Mouse (Mus musculus) E14TG2a.4 (cell line): Measurements from ENCODE around the gene Kcnk12.

Source experiments
- H3K27me3 ChIP-seq: 2 replicates; pipeline ENCODE4 v1.6.1; 2014; ENCODE audit warnings: low read length, control low read depth; ENCODE audit not compliant: insufficient read depth
- H3K36me3 ChIP-seq: 2 replicates; pipeline ENCODE4 v1.6.1; 2014; ENCODE audit warnings: low read length, control low read depth; ENCODE audit not compliant: insufficient read depth
- H3K4me1 ChIP-seq: replicated peaks from 2 replicates; pipeline ENCODE4 v1.6.1; 2014; ENCODE audit warnings: low read depth, low read length, control low read depth
- H3K4me3 ChIP-seq: replicated peaks from 2 replicates; pipeline ENCODE4 v1.5.1; 2014; ENCODE audit warnings: mild to moderate bottlenecking, low read length
- H3K9me3 ChIP-seq: 2 replicates; pipeline ENCODE4 v1.6.1; 2014; ENCODE audit warnings: low read length, control low read depth
- CTCF ChIP-seq: conservative IDR thresholded peaks from 2 replicates; pipeline ENCODE4 v1.5.1; 2014; ENCODE audit warnings: low read length
- NANOG ChIP-seq: IDR thresholded peaks from 2 replicates; pipeline ENCODE4 v1.6.1; 2014; ENCODE audit warnings: borderline replicate concordance, low read length, mixed read lengths
- POU5F1 ChIP-seq: IDR thresholded peaks from 2 replicates; pipeline ENCODE4 v1.6.1; 2014; ENCODE audit warnings: low read length, borderline replicate concordance

Gene Kcnk12

DNA sequence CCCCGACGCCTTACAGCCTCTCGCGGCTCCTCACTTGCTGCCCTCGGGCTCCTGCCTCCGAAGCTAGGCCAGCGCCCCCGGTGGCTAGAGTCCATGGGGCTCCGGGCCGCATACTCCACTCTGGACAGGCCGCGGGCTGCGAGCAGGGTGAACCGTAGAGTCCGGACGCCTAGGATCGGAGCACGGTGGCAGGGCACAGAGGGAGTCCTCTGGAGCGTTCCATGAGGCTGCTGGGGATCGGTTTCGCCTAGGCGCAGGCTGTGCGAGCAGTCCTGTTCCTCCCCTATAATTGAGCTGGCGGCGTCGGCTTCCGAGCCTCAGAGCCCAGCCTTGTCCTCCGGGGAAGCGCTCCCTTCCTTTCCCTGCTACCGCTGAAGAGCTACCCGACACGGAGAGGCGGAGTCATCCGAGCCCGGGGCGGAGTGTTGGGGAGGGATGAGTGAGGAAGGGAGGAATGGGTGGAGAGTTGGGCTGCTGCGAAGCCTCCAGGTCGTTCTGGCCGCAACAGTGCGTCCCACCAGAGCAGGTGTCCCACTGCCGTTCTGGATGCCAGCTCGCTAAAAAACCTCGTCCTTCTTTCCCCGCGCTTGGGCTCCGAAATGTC is at the start of gene Kcnk12:
Kcnk12 (minus strand) TSS at position 307 of the 604 bp plus-strand sequence.
- H3K4me1 ChIP-seq = peaks cover 20% of the 10 kb centered on the region
- no peaks in the 10 kb centered on the region for H3K9me3 ChIP-seq
- TF ChIP-seq POU5F1 (no peak), NANOG (no peak), CTCF (no peak)
- H3K27me3 ChIP-seq = peaks cover 76% of the 10 kb centered on the region
- H3K4me3 ChIP-seq = peak within 1 kb of the TSS; percentile 80
- no peaks in the 10 kb centered on the region for H3K36me3 ChIP-seq

DNA sequence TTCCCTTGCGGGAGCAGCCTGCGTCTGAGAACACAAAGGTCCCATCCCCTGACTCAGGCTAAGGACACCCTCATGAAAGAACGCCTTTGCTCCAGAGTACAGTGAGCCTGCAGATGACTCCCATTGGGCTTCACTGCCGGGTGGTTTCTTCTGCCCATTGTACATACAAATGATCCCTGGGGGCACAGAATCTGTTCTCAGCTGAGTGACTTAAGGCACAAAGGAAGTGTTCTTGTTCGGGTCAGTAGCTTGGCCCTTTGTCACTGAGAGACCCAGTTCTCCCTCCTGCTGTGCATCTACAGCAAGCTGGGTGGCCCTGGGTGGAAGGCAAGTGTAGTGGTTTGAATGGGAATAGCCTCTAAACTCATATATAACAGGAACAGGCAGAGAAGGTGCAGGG is 44.4 kb upstream of the Kcnk12 start:
- TF ChIP-seq POU5F1 = no peak
- no peak for TF ChIP-seq CTCF
- no peak for TF ChIP-seq NANOG
- peaks cover 36% of the 10 kb centered on the region for H3K9me3 ChIP-seq
- no peaks in the 10 kb centered on the region for H3K27me3 ChIP-seq
- no peaks in the 10 kb centered on the region for H3K36me3 ChIP-seq
- peaks cover 29% of the 10 kb centered on the region for H3K4me1 ChIP-seq
- H3K4me3 ChIP-seq = no peak overlapping the region

- Histone ChIP-seq H3K9me3 (peaks cover 36% of the 10 kb centered on the region), H3K4me3 (0 out of 2 replicates have a peak overlapping the region, but pooled peaks have one; percentile 10), H3K36me3 (no peaks in the 10 kb centered on the region), H3K27me3 (no peaks in the 10 kb centered on the region), H3K4me1 (peaks cover 33% of the 10 kb centered on the region)
- no peak for TF ChIP-seq POU5F1
- TF ChIP-seq CTCF = no peak
- no peak for TF ChIP-seq NANOG
Observed at GRCm38 (mm10) chr17:87840079-87840478, 42.3 kb upstream of the Kcnk12 start.

- H3K27me3 ChIP-seq = no peaks in the 10 kb centered on the region
- TF ChIP-seq POU5F1 (no peak), NANOG (no peak), CTCF (no peak)
- no peak overlapping the region for H3K4me3 ChIP-seq
- no peaks in the 10 kb centered on the region for H3K36me3 ChIP-seq
- H3K9me3 ChIP-seq = no peaks in the 10 kb centered on the region
- H3K4me1 ChIP-seq = peaks cover 24% of the 10 kb centered on the region
Observed at GRCm38 (mm10) chr17:87834850-87835249, 37.1 kb upstream of the Kcnk12 start.

DNA sequence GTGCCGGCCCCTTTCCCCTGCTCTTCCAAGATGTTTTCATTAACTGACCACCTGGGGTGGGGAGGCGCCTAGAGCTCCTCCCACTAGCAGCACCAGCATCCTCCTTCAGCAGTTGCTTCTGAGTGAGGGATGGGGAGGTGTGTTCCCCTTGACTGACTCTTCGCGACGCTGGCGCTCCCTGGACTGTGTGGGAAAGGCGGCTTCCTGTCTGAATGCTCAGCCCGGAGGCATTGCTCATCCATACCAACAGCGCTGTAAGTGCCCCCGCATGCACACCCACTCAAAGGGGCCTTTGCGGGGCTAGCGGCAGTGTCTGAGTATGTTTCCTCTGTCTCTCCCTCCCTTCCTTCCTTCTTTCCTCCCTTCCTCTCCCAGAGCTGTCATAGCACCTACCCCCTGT is 29.1 kb upstream of the Kcnk12 start:
- no peaks in the 10 kb centered on the region for H3K36me3 ChIP-seq
- H3K4me3 ChIP-seq = peak overlapping the region; percentile 70
- H3K9me3 ChIP-seq = no peaks in the 10 kb centered on the region
- peaks cover 7% of the 10 kb centered on the region; the same call in 1 of the 2 replicates for H3K27me3 ChIP-seq
- TF ChIP-seq POU5F1 (no peak), CTCF (no peak), NANOG (no peak)
- peaks cover 52% of the 10 kb centered on the region for H3K4me1 ChIP-seq

GRCm38 (mm10) chr17:87826036-87826560 is 28.3 kb upstream of the Kcnk12 start:
- Histone ChIP-seq H3K36me3 (no peaks in the 10 kb centered on the region), H3K4me1 (peaks cover 54% of the 10 kb centered on the region), H3K27me3 (peaks cover 7% of the 10 kb centered on the region; the same call in 1 of the 2 replicates), H3K4me3 (peak overlapping the region; percentile 70), H3K9me3 (no peaks in the 10 kb centered on the region)
- TF ChIP-seq POU5F1 (no peak), NANOG (no peak), CTCF (no peak)

- TF ChIP-seq POU5F1 (no peak), CTCF (no peak), NANOG (no peak)
- H3K4me1 ChIP-seq = peaks cover 54% of the 10 kb centered on the region
- H3K9me3 ChIP-seq = no peaks in the 10 kb centered on the region
- H3K27me3 ChIP-seq = peaks cover 7% of the 10 kb centered on the region; the same call in 1 of the 2 replicates
- peak overlapping the region; percentile 49; the same call in 1 of the 2 replicates for H3K4me3 ChIP-seq
- H3K36me3 ChIP-seq = no peaks in the 10 kb centered on the region
Observed at GRCm38 (mm10) chr17:87825454-87826008, 27.7 kb upstream of the Kcnk12 start.

DNA sequence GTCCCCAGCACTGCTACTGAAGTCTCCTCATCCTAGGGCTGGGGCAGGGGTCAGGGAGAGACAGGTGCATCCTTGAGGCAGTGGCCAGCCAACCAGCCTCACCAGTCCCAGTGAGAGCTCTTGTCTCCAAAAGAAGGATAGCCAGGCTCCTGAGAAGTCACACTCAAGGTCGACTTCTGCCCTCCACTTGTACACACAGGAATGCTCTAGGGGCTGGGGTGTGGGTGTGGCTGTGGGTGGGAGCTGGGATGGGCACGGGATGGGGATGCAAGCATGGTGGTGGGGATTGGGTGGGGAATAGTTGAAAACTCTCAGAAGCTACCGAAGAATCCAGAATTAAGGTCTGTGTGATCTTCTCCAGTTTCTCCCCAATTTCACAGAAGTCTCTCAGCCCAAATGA is 25.2 kb upstream of the Kcnk12 start:
- Histone ChIP-seq H3K36me3 (no peaks in the 10 kb centered on the region), H3K9me3 (peaks cover 8% of the 10 kb centered on the region), H3K27me3 (peaks cover 7% of the 10 kb centered on the region; the same call in 1 of the 2 replicates), H3K4me1 (peaks cover 54% of the 10 kb centered on the region), H3K4me3 (no peak overlapping the region)
- no peak for TF ChIP-seq POU5F1

- no peaks in the 10 kb centered on the region for H3K36me3 ChIP-seq
- 0 out of 2 replicates have a peak, but pooled peaks cover 4% of the 10 kb centered on the region for H3K27me3 ChIP-seq
- H3K4me1 ChIP-seq = peaks cover 15% of the 10 kb centered on the region
- H3K4me3 ChIP-seq = 0 out of 2 replicates have a peak overlapping the region, but pooled peaks have one; percentile 20
- no peaks in the 10 kb centered on the region for H3K9me3 ChIP-seq
- TF ChIP-seq CTCF (no peak), POU5F1 (no peak), NANOG (no peak)
Observed at GRCm38 (mm10) chr17:87809556-87809955, 11.8 kb upstream of the Kcnk12 start.
